Mouse (Mus musculus) thymus, adult 2 months (tissue): ENCODE results near the gene Etl4. TPM values are rescaled to one million over a fixed set of nuclear protein-coding genes. Genes with fewer than 3 reads are reported as not detected.

ENCODE experiments used
- DNase-seq: peaks from one replicate; pipeline ENCODE4 v3.0.0; 2021
- H3K27ac ChIP-seq: fragments of 200-500 bp; 2 replicates; pipeline ENCODE4 v1.5.1; 2012; ENCODE audit warnings: low read length, control low read depth; ENCODE audit not compliant: control insufficient read depth, insufficient read depth
- H3K27me3 ChIP-seq: fragments of 200-500 bp; 2 replicates; pipeline ENCODE4 v1.6.1; 2012; ENCODE audit warnings: mild to moderate bottlenecking, low read length, moderate library complexity, mixed read lengths; ENCODE audit not compliant: control insufficient read depth, insufficient read depth
- H3K36me3 ChIP-seq: fragments of 200-500 bp; 2 replicates; pipeline ENCODE4 v1.6.1; 2012; ENCODE audit warnings: mild to moderate bottlenecking, low read length, moderate library complexity; ENCODE audit not compliant: control insufficient read depth, insufficient read depth
- H3K4me1 ChIP-seq: fragments of 200-500 bp; replicated peaks from 2 replicates; pipeline ENCODE4 v1.6.1; 2012; ENCODE audit warnings: low read length; ENCODE audit not compliant: control insufficient read depth, insufficient read depth
- H3K4me3 ChIP-seq: fragments of 200-500 bp; 2 replicates; pipeline ENCODE4 v1.5.1; 2012; ENCODE audit warnings: mild to moderate bottlenecking, low read length, control low read depth, moderate library complexity; ENCODE audit not compliant: control insufficient read depth, insufficient read depth
- CTCF ChIP-seq: fragments of 200-500 bp; IDR thresholded peaks from 2 replicates; pipeline ENCODE4 v1.5.1; 2012; ENCODE audit warnings: mild to moderate bottlenecking, control low read depth, low read length, moderate library complexity, borderline replicate concordance; ENCODE audit not compliant: control insufficient read depth, poor library complexity, insufficient read depth; ENCODE audit errors: extremely low read depth
- POLR2A ChIP-seq: fragments of 200-500 bp; IDR thresholded peaks from 2 replicates; pipeline ENCODE4 v1.6.1; 2012; ENCODE audit warnings: mild to moderate bottlenecking, low read length, control low read depth, moderate library complexity; ENCODE audit not compliant: control insufficient read depth, poor library complexity, insufficient read depth; ENCODE audit errors: extremely low read depth
- WGBS: fragments of 180-500 bp; shearing (Covaris S2); methylation state at CpG from one replicate; pipeline ENCODE4 v1.1.7; 2018; 5-methylcytosine and 5-hydroxymethylcytosine counted together
- polyA plus RNA-seq: library from polyadenylated mRNA; depleted of rRNA; stranded (reverse); fragments of >200 nt; gene quantifications from 2 replicates; pipeline ENCODE4 v1.2.3, GENCODE M21; 2012

The Etl4 gene
- polyA plus RNA-seq, 1 experiment, result 9.7 TPM

- no peaks in the 10 kb centered on the region for H3K36me3 ChIP-seq
- no peaks in the 10 kb centered on the region for H3K27me3 ChIP-seq
- WGBS, result 91% methylated on average over 7 of the region's 7 CpGs
- TF ChIP-seq POLR2A (no peak), CTCF (no peak)
- no peak overlapping the region for H3K4me3 ChIP-seq
- H3K27ac ChIP-seq, result no peak overlapping the region
- no peaks in the 10 kb centered on the region for H3K4me1 ChIP-seq
- DNase-seq, result no peak
Measured at GRCm38 (mm10) chr2:20203011-20203410, 293.4 kb downstream of the Etl4 start.

GRCm38 (mm10) chr2:20206647-20207046, 297.1 kb downstream of the Etl4 start:
- Histone ChIP-seq H3K27ac (no peak overlapping the region), H3K27me3 (no peaks in the 10 kb centered on the region), H3K36me3 (no peaks in the 10 kb centered on the region), H3K4me1 (no peaks in the 10 kb centered on the region), H3K4me3 (no peak overlapping the region)
- no peak for TF ChIP-seq CTCF
- TF ChIP-seq POLR2A, result no peak
- no peak for DNase-seq
- WGBS, result 62% methylated on average over 1 of the region's 1 CpGs

GRCm38 (mm10) chr2:20208683-20209194, 299.2 kb downstream of the Etl4 start:
- no peak for DNase-seq
- H3K4me1 ChIP-seq, result no peaks in the 10 kb centered on the region
- H3K36me3 ChIP-seq, result no peaks in the 10 kb centered on the region
- 82% methylated on average over 3 of the region's 3 CpGs for WGBS
- H3K27me3 ChIP-seq, result no peaks in the 10 kb centered on the region
- no peak overlapping the region for H3K27ac ChIP-seq
- H3K4me3 ChIP-seq, result no peak overlapping the region
- no peak for TF ChIP-seq POLR2A
- no peak for TF ChIP-seq CTCF

GRCm38 (mm10) chr2:20209359-20209758, 299.8 kb downstream of the Etl4 start:
- TF ChIP-seq CTCF (no peak), POLR2A (no peak)

GRCm38 (mm10) chr2:20216275-20216674, 306.7 kb downstream of the Etl4 start:
- Histone ChIP-seq H3K4me3 (no peak overlapping the region), H3K4me1 (no peaks in the 10 kb centered on the region), H3K36me3 (no peaks in the 10 kb centered on the region), H3K27me3 (no peaks in the 10 kb centered on the region), H3K27ac (no peak overlapping the region)
- TF ChIP-seq POLR2A (no peak), CTCF (no peak)
- 97% methylated on average over 2 of the region's 2 CpGs for WGBS
- DNase-seq, result no peak

More at GRCm38 (mm10) chr2:20209359-20209758, 299.8 kb downstream of the Etl4 start:
- no peaks in the 10 kb centered on the region for H3K27me3 ChIP-seq
- WGBS, result 80% methylated on average over 4 of the region's 4 CpGs
- H3K4me3 ChIP-seq, result no peak overlapping the region
- DNase-seq, result no peak
- H3K36me3 ChIP-seq, result no peaks in the 10 kb centered on the region
- H3K27ac ChIP-seq, result no peak overlapping the region
- no peaks in the 10 kb centered on the region for H3K4me1 ChIP-seq

- H3K36me3 ChIP-seq, result no peaks in the 10 kb centered on the region
- no peaks in the 10 kb centered on the region for H3K27me3 ChIP-seq
- TF ChIP-seq POLR2A (no peak), CTCF (no peak)
- no peaks in the 10 kb centered on the region for H3K4me1 ChIP-seq
- no peak overlapping the region for H3K4me3 ChIP-seq
- H3K27ac ChIP-seq, result no peak overlapping the region
- no peak for DNase-seq
- 90% methylated on average over 5 of the region's 5 CpGs for WGBS
Measured at GRCm38 (mm10) chr2:20216686-20217437, 307.3 kb downstream of the Etl4 start.

- TF ChIP-seq POLR2A (no peak), CTCF (no peak)
- H3K36me3 ChIP-seq, result no peaks in the 10 kb centered on the region
- no peaks in the 10 kb centered on the region for H3K27me3 ChIP-seq
- H3K4me1 ChIP-seq, result no peaks in the 10 kb centered on the region
- WGBS, result 91% methylated on average over 4 of the region's 4 CpGs
- no peak for DNase-seq
- H3K4me3 ChIP-seq, result no peak overlapping the region
- no peak overlapping the region for H3K27ac ChIP-seq
Measured at GRCm38 (mm10) chr2:20231371-20231770, 321.8 kb downstream of the Etl4 start.
